Mouse (Mus musculus) forebrain, postnatal 0 days (tissue): ENCODE measurements around the gene Vapb. TPM values are rescaled to one million over a fixed set of nuclear protein-coding genes. Genes with fewer than 3 reads are reported as not detected.
A peak's percentile ranks its signal among the peaks of the same experiment; 100 is the strongest.

Experiments used
- ATAC-seq: fragments of 200-750 bp; cut with Nextera tagmentation; 2 replicates; pipeline ENCODE4 v1.8.0; 2017; ENCODE audit warnings: mild to moderate bottlenecking, moderate library complexity
- DNase-seq: peaks from one replicate; pipeline ENCODE4 v3.0.0-alpha.2; 2015
- H3K27ac ChIP-seq: fragments of 300-500 bp; sonication (generic); 2 replicates; pipeline ENCODE4 v1.5.1; 2014; ENCODE audit warnings: low read depth, mild to moderate bottlenecking, antibody characterized with exemption, low read length, moderate library complexity, mixed read lengths
- H3K27me3 ChIP-seq: fragments of 300-500 bp; sonication (generic); 2 replicates; pipeline ENCODE4 v1.6.1; 2014; ENCODE audit warnings: mild to moderate bottlenecking, low read length, mixed read lengths; ENCODE audit not compliant: insufficient read depth
- H3K36me3 ChIP-seq: fragments of 300-500 bp; sonication (generic); 2 replicates; pipeline ENCODE4 v1.6.1; 2014; ENCODE audit warnings: mild to moderate bottlenecking, moderate library complexity; ENCODE audit not compliant: insufficient read depth
- H3K4me1 ChIP-seq: fragments of 300-500 bp; sonication (generic); 2 replicates; pipeline ENCODE4 v1.6.1; 2014; ENCODE audit warnings: antibody characterized with exemption; ENCODE audit not compliant: insufficient read depth
- H3K4me2 ChIP-seq: fragments of 300-500 bp; sonication (generic); 2 replicates; pipeline ENCODE4 v1.6.1; 2014; ENCODE audit warnings: low read depth, mild to moderate bottlenecking, moderate library complexity
- H3K4me3 ChIP-seq: fragments of 300-500 bp; sonication (generic); 2 replicates; pipeline ENCODE4 v1.5.1; 2014; ENCODE audit warnings: low read depth, low read length, mixed read lengths
- H3K9ac ChIP-seq: fragments of 300-500 bp; sonication (generic); 2 replicates; pipeline ENCODE4 v1.6.1; 2014; ENCODE audit warnings: mild to moderate bottlenecking
- H3K9me3 ChIP-seq: fragments of 300-500 bp; sonication (generic); 2 replicates; pipeline ENCODE4 v1.6.1; 2016; ENCODE audit warnings: low read length
- CTCF ChIP-seq: sonication (generic); IDR thresholded peaks from 2 replicates; pipeline ENCODE4 v1.5.1; 2016; ENCODE audit warnings: antibody characterized with exemption, control low read depth, low read depth
- WGBS: fragments of 180-500 bp; shearing (Covaris S2); extraction: QIAGEN DNeasy Blood & Tissue Kit; methylation state at CpG from one replicate; pipeline ENCODE4 v1.1.7; 2014; 5-methylcytosine and 5-hydroxymethylcytosine counted together
- polyA plus RNA-seq: library from polyadenylated mRNA; unstranded; fragments of >200 nt; fragmentation: Nextera tagmentation; extraction: Ambion mirVana; gene quantifications from 2 replicates; pipeline ENCODE4 v1.2.1, GENCODE M21; 2015
- total RNA-seq: library from RNA; depleted of rRNA; stranded (reverse); fragments of >200 nt; gene quantifications from 2 replicates; pipeline ENCODE4 v1.2.3, GENCODE M21; 2014; rRNA removed

The Vapb gene
- total RNA-seq (40.2 and 41.8 TPM in 2 replicates), polyA plus RNA-seq (12.4 and 13.6 TPM in 2 replicates)

- Histone ChIP-seq H3K9ac (peak within 1 kb of the TSS; percentile 88), H3K4me1 (peaks cover 8% of the 10 kb centered on the region), H3K27me3 (no peaks in the 10 kb centered on the region), H3K4me3 (peak within 1 kb of the TSS; percentile 95), H3K27ac (peak within 1 kb of the TSS; percentile 84), H3K9me3 (no peaks in the 10 kb centered on the region), H3K36me3 (no peaks in the 10 kb centered on the region), H3K4me2 (peak within 1 kb of the TSS; percentile 66)
- 2% methylated on average over 68 of the region's 70 CpGs for WGBS
- DNase-seq (peak; percentile 100), ATAC-seq (peak; percentile 99)
- TF ChIP-seq CTCF, result peak; percentile 46; the same call in 1 of the 2 replicates
These were observed at the start of gene Vapb for GRCm38 (mm10) chr2:173737222-173737989. Vapb (plus strand) TSS chr2:173737511.

- H3K27ac ChIP-seq, result no peak overlapping the region
- ATAC-seq (no peak), DNase-seq (no peak)
- no peaks in the 10 kb centered on the region for H3K9me3 ChIP-seq
- H3K4me3 ChIP-seq, result no peak overlapping the region
- H3K9ac ChIP-seq, result no peak overlapping the region
- H3K4me1 ChIP-seq, result no peaks in the 10 kb centered on the region
- no peak for TF ChIP-seq CTCF
- peaks cover 12% of the 10 kb centered on the region for H3K36me3 ChIP-seq
- no peak overlapping the region for H3K4me2 ChIP-seq
- no peaks in the 10 kb centered on the region for H3K27me3 ChIP-seq
These were observed 47.5 kb upstream of the Vapb start for GRCm38 (mm10) chr2:173689835-173690234.

DNA sequence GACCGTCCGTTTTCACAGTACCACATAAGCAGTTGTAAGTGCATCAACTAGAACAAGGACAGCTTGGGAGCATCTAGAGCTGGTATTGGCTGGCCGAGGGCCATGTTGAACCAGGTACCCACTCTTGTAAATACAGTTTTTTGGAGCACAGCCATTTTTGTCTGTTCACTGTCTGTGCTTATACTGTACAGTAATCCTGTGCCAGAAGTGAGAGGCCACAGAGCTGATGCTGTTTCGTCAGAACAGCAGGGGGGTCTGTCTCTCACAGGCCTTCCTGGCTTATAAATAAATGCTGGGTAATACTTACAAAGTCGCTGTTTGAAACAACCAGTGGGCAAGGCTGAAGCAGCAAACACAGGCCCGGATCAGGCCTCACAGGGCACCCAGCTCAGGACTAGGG is 45.6 kb upstream of the Vapb start:
- no peak overlapping the region for H3K4me3 ChIP-seq
- no peak overlapping the region for H3K27ac ChIP-seq
- H3K36me3 ChIP-seq, result peaks cover 19% of the 10 kb centered on the region
- no peaks in the 10 kb centered on the region for H3K27me3 ChIP-seq
- no peak for TF ChIP-seq CTCF
- ATAC-seq (no peak; the same call in 1 of the 2 replicates), DNase-seq (no peak)
- H3K4me1 ChIP-seq, result no peaks in the 10 kb centered on the region
- 79% methylated on average over 6 of the region's 6 CpGs for WGBS
- H3K9me3 ChIP-seq, result no peaks in the 10 kb centered on the region
- no peak overlapping the region for H3K4me2 ChIP-seq
- H3K9ac ChIP-seq, result no peak overlapping the region

- Histone ChIP-seq H3K4me1 (no peaks in the 10 kb centered on the region), H3K9me3 (no peaks in the 10 kb centered on the region), H3K36me3 (peaks cover 20% of the 10 kb centered on the region), H3K27me3 (no peaks in the 10 kb centered on the region), H3K4me2 (no peak overlapping the region), H3K9ac (no peak overlapping the region), H3K4me3 (no peak overlapping the region), H3K27ac (no peak overlapping the region)
- no peak for DNase-seq
- no peak for ATAC-seq
- TF ChIP-seq CTCF, result no peak
- 60% methylated on average over 2 of the region's 2 CpGs for WGBS
These were observed 44.6 kb upstream of the Vapb start for GRCm38 (mm10) chr2:173692693-173693092.

DNA sequence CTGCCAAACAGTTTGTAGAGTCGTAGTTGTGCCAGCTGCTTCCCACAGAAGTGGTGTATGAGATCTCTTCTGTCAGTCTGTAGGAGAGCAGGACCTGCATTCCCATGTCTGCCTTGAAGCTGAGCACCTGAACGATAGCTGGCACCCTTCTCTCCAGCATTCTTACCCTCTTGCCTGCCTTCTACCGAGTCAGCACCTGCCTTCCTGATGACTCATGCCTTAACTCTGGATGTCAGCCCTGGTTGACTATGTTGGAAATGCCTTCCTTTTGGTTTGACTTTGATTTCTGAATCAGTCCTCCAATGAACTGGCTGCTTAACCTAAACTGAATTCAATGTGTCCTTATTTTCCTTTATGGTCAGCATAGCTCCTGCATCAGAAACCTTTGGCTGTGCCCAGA is 38.5 kb upstream of the Vapb start:
- Histone ChIP-seq H3K9me3 (no peaks in the 10 kb centered on the region), H3K4me3 (no peak overlapping the region), H3K4me1 (no peaks in the 10 kb centered on the region), H3K4me2 (no peak overlapping the region), H3K9ac (no peak overlapping the region), H3K27me3 (no peaks in the 10 kb centered on the region), H3K27ac (no peak overlapping the region), H3K36me3 (peaks cover 34% of the 10 kb centered on the region)
- TF ChIP-seq CTCF, result no peak
- WGBS, result 87% methylated on average over 3 of the region's 3 CpGs
- DNase-seq, result no peak
- ATAC-seq, result no peak

DNA sequence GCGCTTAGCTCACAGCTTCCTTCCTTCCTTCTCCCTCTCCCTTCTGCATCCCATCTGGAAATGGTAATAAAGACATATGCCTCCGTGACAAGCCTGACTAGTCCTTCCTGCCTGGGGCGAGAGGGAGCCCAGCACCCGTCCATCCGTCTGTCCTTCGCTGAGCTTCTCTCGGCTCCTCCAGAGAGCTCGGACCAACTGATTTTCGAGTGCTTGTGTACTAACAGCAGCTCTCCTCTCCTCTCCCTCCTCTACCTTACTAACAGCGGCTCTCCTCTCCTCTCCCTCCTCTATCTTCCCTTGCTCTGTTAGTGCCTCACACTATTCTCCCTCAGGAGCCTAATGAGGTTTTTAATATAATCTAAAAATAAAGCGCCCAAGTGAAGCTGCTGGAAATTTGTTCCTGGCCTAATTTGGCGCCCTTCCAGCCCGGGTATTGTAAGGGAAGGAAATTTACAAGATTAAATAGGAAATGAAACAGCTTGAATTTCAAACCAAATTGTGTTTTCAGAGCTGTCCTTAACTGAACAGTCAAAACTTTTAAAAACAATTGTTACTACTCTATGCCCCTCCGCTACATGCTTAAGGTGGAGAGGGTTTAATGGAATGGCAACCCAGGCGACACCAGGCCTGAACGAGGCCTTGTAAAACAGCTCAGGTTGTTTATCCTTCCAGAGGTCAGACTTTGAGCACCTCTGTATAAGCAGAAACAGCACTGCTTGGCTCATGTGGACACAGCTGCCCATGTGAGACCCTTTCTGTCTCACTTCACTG is 35.0 kb upstream of the Vapb start:
- Histone ChIP-seq H3K4me2 (no peak overlapping the region), H3K27me3 (no peaks in the 10 kb centered on the region), H3K36me3 (peaks cover 32% of the 10 kb centered on the region; the same call in 1 of the 2 replicates), H3K27ac (no peak overlapping the region), H3K9me3 (no peaks in the 10 kb centered on the region), H3K4me1 (no peaks in the 10 kb centered on the region), H3K9ac (no peak overlapping the region), H3K4me3 (no peak overlapping the region)
- 55% methylated on average over 16 of the region's 16 CpGs for WGBS
- ATAC-seq, result 0 out of 2 replicates have a peak, but pooled peaks have one; percentile 27
- DNase-seq, result peak; percentile 24
- TF ChIP-seq CTCF, result no peak

- no peak for TF ChIP-seq CTCF
- 90% methylated on average over 12 of the region's 12 CpGs for WGBS
- peaks cover 29% of the 10 kb centered on the region; the same call in 1 of the 2 replicates for H3K36me3 ChIP-seq
- H3K9ac ChIP-seq, result no peak overlapping the region
- no peak for ATAC-seq
- no peaks in the 10 kb centered on the region for H3K27me3 ChIP-seq
- no peak overlapping the region for H3K4me2 ChIP-seq
- no peak overlapping the region for H3K4me3 ChIP-seq
- H3K9me3 ChIP-seq, result no peaks in the 10 kb centered on the region
- DNase-seq, result no peak
- H3K27ac ChIP-seq, result no peak overlapping the region
- H3K4me1 ChIP-seq, result no peaks in the 10 kb centered on the region
These were observed 34.5 kb upstream of the Vapb start for GRCm38 (mm10) chr2:173702867-173703237.
